Mouse (Mus musculus) urinary bladder, postnatal 4 days (tissue): ENCODE data around the gene Serpinb6c.
"Not testable (repeated sequence)": the region's sequence is repeated elsewhere in the genome, so short reads cannot be mapped to it uniquely, and the experiment has no call there.

Experiments
- DNase-seq, 2 experiments: peaks; one replicate each; pipeline ENCODE4 v3.0.0; 2021 to 2022; ENCODE audit warnings: low spot score in 2 of 2

Serpinb6c gene

GRCm38 (mm10) chr13:33905176-33905954 is at the start of gene Serpinb6c:
TSS of gene Serpinb6c (minus strand) at chr13:33905708.
- DNase-seq: no peak

- DNase-seq: no peak
Measured at GRCm38 (mm10) chr13:33952947-33953346, 47.4 kb upstream of the Serpinb6c start.

GRCm38 (mm10) chr13:33952075-33952449 is 46.6 kb upstream of the Serpinb6c start:
- no peak for DNase-seq

DNA sequence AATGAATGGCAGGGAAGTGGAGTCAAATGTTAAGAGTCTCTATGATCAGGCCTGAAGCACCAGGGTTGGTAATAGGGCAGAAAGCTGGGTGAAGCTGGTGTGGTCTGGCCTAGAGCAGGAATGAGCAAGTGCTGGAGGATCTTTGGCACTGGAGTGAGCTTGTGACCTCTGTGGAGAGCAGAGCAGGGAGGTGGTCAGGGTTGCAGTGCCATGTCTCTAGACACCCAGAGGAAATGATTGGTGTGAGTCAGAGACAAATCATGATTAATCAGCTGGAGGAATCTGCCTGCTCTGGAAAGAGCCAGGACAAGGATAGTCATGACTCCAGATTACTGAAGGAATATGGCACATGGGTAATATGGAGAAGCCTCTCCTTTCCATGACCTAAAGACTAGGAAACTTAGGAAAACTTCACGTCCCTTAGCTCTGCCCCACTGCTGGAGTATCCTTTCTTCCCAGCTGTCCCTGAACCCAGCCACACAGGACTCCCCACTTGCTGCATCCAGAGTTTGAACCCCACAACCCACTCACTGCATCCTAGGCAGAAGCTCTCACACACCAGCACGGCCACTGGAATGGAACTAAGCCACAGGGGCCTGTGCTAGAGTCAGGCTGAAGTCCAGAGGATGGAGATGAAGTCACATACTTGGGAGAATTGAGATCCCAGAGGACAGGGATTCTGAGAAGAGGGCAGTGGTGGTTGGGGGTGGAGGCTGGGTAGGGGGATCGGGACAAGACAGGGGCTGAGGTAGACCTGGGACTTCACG is 46.0 kb upstream of the Serpinb6c start:
- no peak for DNase-seq

GRCm38 (mm10) chr13:33942212-33942779 is 36.8 kb upstream of the Serpinb6c start:
- no peak for DNase-seq

DNA sequence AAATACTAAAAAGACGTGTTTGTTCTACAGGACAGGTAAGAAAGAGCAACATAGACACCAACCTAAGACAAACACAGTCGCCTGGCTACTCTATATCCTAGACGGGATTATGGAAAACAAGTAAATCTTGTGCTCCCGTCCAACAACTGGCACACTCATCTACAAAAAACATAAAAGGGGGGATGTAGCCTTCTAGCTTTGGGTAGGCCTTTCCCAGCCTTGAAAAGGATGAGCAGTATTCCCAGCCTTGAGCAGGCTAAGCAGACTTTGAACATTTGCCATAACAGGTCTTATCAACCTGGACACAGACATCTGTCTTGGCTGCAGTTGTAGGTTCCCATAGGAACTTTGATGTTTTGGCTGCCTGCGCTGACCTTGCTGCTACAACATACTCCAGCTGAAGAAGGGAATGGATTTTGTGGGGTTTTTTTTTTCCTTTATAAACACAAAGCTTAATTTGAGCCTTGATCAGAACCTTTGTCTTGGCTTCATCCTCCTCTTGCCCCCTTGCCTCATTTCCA is 35.8 kb upstream of the Serpinb6c start:
- DNase-seq: no peak

DNA sequence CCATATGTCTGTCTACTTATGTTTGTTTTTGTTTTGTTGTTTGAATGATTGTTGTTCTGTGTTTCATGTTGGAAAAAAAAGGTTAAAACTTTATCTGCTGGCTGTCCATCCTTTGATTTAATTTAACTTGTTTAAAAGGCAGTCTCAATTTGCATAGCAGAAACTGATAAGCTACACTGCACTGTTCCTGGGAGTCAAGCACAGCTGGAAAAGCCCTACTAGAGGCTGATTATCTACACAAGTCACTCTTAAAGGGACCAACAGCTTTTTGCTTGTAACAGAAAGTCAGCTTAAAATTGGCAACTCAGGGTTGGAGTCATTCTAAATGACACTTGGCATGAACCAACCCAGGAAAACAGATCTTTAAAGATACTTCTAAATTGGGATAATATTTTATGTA is 32.1 kb upstream of the Serpinb6c start:
- DNase-seq: not testable (repeated sequence)

- DNase-seq: no peak
Measured at GRCm38 (mm10) chr13:33937151-33937550, 31.6 kb upstream of the Serpinb6c start.

DNA sequence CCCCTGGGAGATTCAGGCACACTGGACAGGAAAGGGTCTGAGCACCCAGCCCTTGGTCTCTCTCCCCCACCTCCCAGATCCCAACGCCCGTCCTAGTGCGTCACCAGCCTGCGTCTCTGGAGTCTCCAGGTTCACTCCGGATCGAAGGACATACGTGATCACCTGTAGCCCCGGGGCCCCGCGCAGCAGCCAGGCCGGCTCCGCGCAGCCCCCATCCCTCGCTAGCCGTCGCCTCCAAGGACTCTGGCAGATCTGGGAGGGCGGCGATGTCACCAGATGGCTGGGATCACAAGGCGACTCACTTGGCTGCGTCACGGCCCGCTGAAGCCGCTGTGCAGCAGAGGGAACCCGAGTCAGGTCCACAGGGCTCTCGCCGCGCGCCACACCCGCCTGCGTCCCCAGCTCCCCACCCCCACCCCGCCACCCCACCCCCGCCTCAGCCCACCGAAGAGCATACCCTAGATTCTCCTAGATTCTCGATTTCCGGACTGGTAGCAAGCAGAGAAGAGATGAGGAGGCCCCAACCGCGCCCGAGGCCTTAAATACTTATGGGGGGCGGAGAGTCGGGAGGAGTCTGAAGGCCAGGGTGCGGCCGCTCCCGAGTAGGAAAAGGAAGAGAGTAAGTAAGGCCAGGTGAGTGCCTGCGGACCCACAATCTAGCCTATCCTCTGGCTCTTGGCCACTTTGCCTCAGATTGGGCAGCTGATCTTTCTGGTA is 30.1 kb upstream of the Serpinb6c start:
- peak; percentile 64 to 70 for DNase-seq

DNA sequence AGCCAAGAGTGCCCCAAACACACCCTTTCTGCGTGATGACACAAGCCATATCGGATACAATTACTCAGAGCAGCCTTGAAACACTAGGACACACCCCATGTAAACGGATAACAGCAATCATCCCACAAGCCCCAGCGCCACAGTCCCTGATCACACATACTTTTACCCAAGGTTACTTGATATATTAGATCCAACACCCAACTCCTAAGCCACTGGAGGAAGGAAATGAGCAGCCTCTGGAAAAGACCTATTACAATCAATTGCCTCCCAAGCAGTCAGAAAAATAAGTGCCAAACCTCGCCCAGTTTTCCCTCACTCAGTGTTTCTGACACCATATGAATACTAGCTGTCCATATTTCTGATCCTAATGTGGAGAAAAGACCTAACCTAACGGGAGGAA is 29.2 kb upstream of the Serpinb6c start:
- DNase-seq: no peak

GRCm38 (mm10) chr13:33930912-33931311 is 25.4 kb upstream of the Serpinb6c start:
- DNase-seq: no peak

GRCm38 (mm10) chr13:33930281-33930680 is 24.8 kb upstream of the Serpinb6c start:
- no peak for DNase-seq

- no peak for DNase-seq
Measured at GRCm38 (mm10) chr13:33921699-33922098, 16.2 kb upstream of the Serpinb6c start.

DNA sequence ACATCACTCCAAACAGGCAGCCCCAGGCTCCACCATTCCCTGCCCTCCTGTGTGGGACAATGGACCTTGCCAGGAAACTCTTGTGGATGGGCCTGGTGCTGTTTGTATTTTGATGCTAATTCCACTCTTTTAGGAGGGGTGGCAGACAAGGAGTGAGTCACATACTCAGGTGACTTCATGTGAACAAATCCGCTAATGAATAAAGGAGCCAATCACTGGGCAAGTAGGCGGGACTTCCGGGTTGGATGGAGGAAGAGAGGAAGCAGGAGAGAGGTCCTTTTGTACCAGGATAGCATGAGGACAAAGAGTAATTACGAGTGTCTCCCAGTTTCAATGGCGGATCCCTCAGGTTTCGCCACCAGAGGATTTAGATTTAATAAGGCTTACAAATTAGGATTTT is 15.5 kb upstream of the Serpinb6c start:
- no peak for DNase-seq

DNA sequence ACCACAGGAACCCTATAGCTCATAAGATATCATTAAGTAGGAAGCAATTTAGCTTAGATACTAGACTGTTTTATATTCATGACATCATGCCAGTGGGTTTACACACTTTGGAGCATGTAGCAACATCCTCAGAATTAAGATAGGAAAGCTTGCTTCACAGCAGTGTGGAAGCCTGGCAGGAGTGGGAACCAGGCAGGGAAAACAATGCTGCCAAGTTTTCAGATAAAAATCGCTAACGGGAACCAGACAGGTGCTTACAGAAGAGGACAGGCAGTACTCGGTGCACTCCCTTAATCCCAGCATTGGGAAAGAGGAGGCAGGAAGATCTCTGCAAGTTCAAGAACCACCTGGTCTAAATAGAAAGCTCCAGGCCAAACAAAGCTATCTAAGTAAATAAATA is 1.3 kb upstream of the Serpinb6c start:
- no peak for DNase-seq

- DNase-seq: no peak
Measured at GRCm38 (mm10) chr13:33903290-33903689, 2.2 kb downstream of the Serpinb6c start.

- DNase-seq: no peak
Measured at GRCm38 (mm10) chr13:33894207-33894606, 11.3 kb downstream of the Serpinb6c start.

DNA sequence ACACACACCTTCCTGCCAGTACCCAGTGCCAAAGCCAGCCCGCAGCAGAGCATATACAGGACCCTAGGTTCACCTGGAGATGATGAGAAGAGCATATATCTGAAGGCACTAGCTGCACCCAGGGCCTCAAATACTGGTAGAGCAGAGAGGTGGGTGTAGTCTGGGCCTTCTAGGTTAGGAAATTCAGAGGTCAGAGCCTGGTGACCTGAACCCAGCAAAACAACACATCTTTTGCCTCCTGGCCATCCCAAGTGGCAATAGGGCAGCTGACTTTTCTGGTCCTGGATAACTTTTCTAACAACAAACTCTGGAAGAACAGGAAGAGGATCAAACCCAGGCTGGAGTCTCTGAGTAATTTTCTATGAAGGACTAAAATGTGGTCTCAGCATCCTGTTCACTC is 62.2 kb downstream of the Serpinb6c start, which contains the start of gene Serpinb6e:
Serpinb6e (minus strand) TSS at position 101 of the 400 bp plus-strand sequence.
- no peak for DNase-seq

- no peak for DNase-seq
Measured at GRCm38 (mm10) chr13:33830751-33831150, 74.8 kb downstream of the Serpinb6c start.
